Mouse (Mus musculus) WW6 (cell line): ENCODE results near the gene Gm37419.

ENCODE experiments used
- DNase-seq: peaks from one replicate; pipeline ENCODE4 v3.0.0-alpha.2; 2013; ENCODE audit warnings: low read depth, low spot score

The Gm37419 gene

GRCm38 (mm10) chr16:23988466-23989208 is at the start of gene Gm37419, which contains the start of gene Bcl6:
Gene Gm37419 (plus strand): TSS chr16:23988482.
Gene Bcl6 (minus strand): TSS chr16:23988852.
- peak; percentile 69 for DNase-seq

- DNase-seq: no peak
Observed at GRCm38 (mm10) chr16:23944801-23945200, 43.5 kb upstream of the Gm37419 start.

GRCm38 (mm10) chr16:23947654-23948053 is 40.6 kb upstream of the Gm37419 start:
- no peak for DNase-seq

- no peak for DNase-seq
Observed at GRCm38 (mm10) chr16:23952101-23952727, 36.1 kb upstream of the Gm37419 start.

- DNase-seq: no peak
Observed at GRCm38 (mm10) chr16:23953189-23953958, 34.9 kb upstream of the Gm37419 start.

GRCm38 (mm10) chr16:23953959-23954260 is 34.4 kb upstream of the Gm37419 start:
- no peak for DNase-seq

GRCm38 (mm10) chr16:23958938-23959337 is 29.3 kb upstream of the Gm37419 start:
- no peak for DNase-seq

- DNase-seq: no peak
Observed at GRCm38 (mm10) chr16:23962401-23962800, 25.9 kb upstream of the Gm37419 start.

- DNase-seq: no peak
Observed at GRCm38 (mm10) chr16:23963896-23964668, 24.2 kb upstream of the Gm37419 start.

- no peak for DNase-seq
Observed at GRCm38 (mm10) chr16:23964706-23965367, 23.4 kb upstream of the Gm37419 start.

- DNase-seq: no peak
Observed at GRCm38 (mm10) chr16:23966066-23966465, 22.2 kb upstream of the Gm37419 start.

- no peak for DNase-seq
Observed at GRCm38 (mm10) chr16:23967301-23967700, 21.0 kb upstream of the Gm37419 start.

- DNase-seq: no peak
Observed at GRCm38 (mm10) chr16:23968888-23969287, 19.4 kb upstream of the Gm37419 start.

- no peak for DNase-seq
Observed at GRCm38 (mm10) chr16:23969919-23970318, 18.4 kb upstream of the Gm37419 start.

GRCm38 (mm10) chr16:23972126-23972740 is 16.0 kb upstream of the Gm37419 start:
- DNase-seq: no peak

GRCm38 (mm10) chr16:23972901-23973300 is 15.4 kb upstream of the Gm37419 start:
- no peak for DNase-seq

- DNase-seq: no peak
Observed at GRCm38 (mm10) chr16:23973635-23974367, 14.5 kb upstream of the Gm37419 start.

GRCm38 (mm10) chr16:23976196-23976595 is 12.1 kb upstream of the Gm37419 start:
- DNase-seq: no peak

GRCm38 (mm10) chr16:23977732-23978131 is 10.6 kb upstream of the Gm37419 start:
- DNase-seq: no peak

GRCm38 (mm10) chr16:23978495-23978894 is 9.8 kb upstream of the Gm37419 start:
- no peak for DNase-seq
